Mouse (Mus musculus) subcutaneous adipose tissue, adult 2 months (tissue): ENCODE measurements around the gene Nat8f1. TPM values are rescaled to one million over a fixed set of nuclear protein-coding genes. Genes with fewer than 3 reads are reported as not detected.

Experiments used
- polyA plus RNA-seq: library from polyadenylated mRNA; depleted of rRNA; stranded (reverse); fragments of >200 nt; gene quantifications from 2 replicates; pipeline ENCODE4 v1.2.3, GENCODE M21; 2012; ENCODE audit warnings: low replicate concordance; rRNA removed

Nat8f1 gene
- polyA plus RNA-seq = 10.6 and 12.9 TPM in 2 replicates

DNA sequence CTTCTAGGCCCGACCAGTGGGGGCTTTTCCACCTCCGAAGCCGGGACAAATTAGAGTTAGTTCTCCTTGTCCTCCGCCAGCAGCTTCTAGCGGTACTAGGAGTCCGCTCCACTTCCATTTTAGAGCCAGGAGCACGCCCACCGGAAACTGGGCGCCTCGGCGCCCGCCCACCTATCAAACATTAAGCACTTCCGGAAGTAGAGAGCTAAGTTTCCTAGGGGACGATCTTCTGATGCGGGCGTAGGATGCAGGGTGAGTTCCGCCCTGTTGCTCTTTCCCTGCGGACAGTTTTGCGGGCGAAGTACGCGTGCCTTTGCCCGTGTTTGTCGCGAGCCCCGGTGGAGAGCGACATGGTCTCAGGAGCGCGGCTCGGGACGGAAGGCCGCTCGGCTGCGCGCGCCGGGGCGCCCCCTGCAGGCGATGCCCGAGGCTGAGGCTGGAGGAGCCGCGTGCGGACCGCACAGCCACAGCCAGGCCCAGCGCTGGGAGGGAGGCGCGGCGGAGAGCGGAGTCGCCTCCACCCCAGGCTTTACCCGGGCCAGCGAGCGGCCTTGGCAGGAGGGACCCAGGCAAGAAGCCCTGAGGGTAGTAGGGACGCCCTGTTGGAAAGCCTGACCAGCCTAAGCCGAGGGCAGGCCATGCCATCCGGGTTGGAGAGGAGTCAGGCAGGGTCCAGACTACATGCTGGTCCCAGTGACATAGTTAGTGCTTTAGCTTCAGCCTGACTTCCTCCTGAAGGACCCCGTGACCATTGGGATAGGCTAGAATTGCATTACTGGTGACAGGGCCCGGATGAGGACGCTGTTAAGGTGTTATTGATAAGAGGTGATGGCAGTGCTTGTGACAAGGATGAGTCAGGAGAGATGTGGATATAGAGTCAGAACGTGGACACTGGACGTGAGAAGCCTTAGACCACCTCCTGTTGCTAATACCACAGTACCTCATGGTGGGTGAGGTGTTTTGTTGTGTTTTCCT lies at the start of gene Nat8f1:
TSS of gene Nat8f1 (minus strand) at position 149 of the 975 bp plus-strand sequence.

DNA sequence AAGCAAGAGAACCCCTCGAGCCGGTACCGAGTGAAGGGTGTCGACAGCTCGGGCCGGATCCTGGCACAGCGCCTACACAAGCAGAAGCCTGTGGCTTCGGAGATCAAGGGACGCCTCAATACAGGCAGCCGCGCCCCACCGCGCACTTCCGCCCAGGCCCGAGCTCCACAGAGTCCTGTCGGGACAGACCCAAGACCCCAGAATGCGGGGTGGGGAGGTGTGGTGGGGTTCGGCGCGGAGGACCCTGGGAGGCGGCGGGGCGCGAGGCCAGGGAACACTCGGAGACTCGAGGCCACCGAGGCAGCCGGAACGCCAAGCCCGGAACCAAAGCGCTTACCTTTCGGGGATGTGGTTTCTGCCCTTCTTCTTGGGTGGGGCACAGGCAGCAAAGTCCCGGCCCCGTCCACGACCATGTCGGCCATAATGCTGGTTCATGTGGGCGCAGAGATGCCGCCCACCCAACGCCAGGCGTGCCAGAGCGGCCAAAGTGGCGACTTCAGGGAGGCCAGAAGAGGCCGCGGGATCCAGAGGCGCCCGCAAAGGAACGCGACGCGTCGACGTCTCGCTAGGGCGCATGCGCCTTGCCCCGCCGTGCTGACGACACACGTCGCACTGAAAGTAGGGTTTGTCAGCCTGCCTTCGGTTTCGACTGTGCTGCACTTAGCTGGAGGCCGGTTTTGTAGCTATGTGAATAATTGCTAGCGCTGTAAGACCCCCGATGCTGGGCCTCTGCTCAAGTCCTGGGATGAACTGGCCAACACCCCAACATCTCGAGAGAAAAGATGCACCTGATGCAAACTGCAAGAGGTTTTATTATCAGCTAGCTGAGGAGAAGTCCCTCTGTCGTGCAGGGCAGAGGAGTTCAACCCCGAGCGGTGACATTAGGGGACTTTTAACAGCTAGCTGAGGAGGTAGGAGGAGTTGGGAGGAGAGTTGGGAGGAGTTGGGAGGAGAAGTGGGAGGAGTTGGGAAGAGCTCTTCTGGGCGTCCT lies 45.9 kb upstream of the Nat8f1 start, which contains the start of gene Dusp11:
TSS of gene Dusp11 (minus strand) at position 567 of the 991 bp plus-strand sequence.

DNA sequence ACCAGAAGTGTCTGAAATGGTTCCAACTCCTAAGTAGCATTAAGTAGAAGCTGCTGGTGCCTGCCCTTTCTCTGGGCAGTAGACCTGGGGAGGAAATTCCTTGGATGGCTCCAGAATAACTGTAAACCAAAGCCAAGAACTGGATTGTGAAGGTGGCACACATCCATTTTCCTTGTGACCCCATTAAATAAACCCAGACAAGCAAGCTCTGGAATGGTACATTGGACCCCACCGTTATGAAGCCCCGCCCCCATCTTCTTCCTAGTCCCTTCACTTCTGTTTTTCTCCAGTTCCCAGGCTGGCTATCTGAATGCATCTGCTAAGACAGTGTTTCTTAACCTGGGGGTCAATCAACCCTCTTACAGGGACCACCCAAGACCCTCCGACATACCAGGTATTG lies 3.9 kb downstream of the Nat8f1 start, which contains the start of gene Tprkb:
TSS of gene Tprkb (plus strand) at position 279 of the 400 bp plus-strand sequence.

DNA sequence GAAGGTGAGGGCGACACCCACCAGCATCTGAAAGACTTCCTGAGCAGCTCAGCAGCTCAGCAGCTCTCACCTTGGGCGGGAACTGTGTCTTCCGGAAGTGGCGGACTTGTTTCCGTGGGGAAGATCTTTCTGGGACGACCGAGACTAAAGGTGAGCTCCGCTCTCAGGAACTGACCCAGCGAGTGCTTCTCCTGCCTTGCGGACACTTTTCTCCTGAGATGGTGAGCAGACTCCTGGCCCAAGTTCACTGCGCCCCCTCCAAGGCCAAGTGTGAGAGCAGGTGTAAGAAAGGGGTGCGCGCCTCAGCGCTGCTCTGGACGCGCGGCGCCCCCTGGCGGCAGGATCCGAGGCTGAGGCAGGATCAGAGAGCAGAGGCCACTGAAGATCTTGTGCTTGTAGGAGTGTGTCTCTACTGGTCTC lies 10.8 kb downstream of the Nat8f1 start, which contains the start of gene Nat8f4:
TSS of gene Nat8f4 (minus strand) at position 243 of the 420 bp plus-strand sequence.

DNA sequence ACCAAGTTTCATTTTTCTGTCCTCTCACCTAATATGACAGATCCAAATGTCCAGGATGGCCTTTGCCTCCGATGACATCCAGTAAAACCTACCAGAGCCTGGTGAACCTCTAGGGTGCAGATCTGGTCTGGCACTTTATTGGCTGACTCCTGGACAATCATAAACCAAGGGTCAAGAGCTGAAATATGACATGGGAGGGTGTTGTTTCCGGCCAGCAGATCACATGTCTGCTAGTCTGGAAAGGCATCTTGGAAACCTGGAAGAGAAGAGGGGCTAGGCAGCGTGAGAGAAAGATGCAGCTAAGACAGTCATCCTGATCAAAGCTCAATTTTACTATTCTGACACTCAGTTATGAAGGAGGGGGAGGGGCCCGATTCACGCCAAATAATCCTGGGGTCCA lies 46.5 kb downstream of the Nat8f1 start, which contains the start of gene Nat8f2:
TSS of gene Nat8f2 (minus strand) at position 153 of the 400 bp plus-strand sequence.

Other genes with a start within 250 kb of the Nat8f1 start
- gene Nat8f7, start 202.5 kb downstream of the Nat8f1 start, polyA plus RNA-seq = 0.54 and 0.89 TPM in 2 replicates
- 0.92 and 2.0 TPM in 2 replicates for gene Nat8f3, start 149.9 kb downstream of the Nat8f1 start, polyA plus RNA-seq
- 0.87 and 0.99 TPM in 2 replicates for gene Nat8f6, start 94.7 kb downstream of the Nat8f1 start, polyA plus RNA-seq
- not detected in 2 replicates for gene Nat8f5, start 94.7 kb downstream of the Nat8f1 start, polyA plus RNA-seq
- 0.18 TPM in 1 of 2 replicates, not detected in the other for gene Nat8, start 83.6 kb downstream of the Nat8f1 start, polyA plus RNA-seq
- 0.15 TPM in 1 of 2 replicates, not detected in the other for gene Nat8f2, start 46.5 kb downstream of the Nat8f1 start, polyA plus RNA-seq
- gene Nat8f4, start 10.8 kb downstream of the Nat8f1 start, polyA plus RNA-seq = 0.75 and 1.6 TPM in 2 replicates
- 16.0 and 20.3 TPM in 2 replicates for gene Tprkb, start 3.8 kb downstream of the Nat8f1 start, polyA plus RNA-seq
- gene Dusp11, start 46.0 kb upstream of the Nat8f1 start, polyA plus RNA-seq = 34.6 and 50.5 TPM in 2 replicates
- gene Figla, start 100.5 kb upstream of the Nat8f1 start, polyA plus RNA-seq = not detected in 2 replicates
- 0.10 and 0.93 TPM in 2 replicates for gene Add2, start 113.0 kb upstream of the Nat8f1 start, polyA plus RNA-seq